Mouse (Mus musculus): ENCODE measurements at regions not wholly inside any gene's neighbourhood (a gene's known extent, or its start where the extent isn't known, plus 50 kb on each side); places are given as distances from the start of the nearest gene placed in this dataset.

DNA sequence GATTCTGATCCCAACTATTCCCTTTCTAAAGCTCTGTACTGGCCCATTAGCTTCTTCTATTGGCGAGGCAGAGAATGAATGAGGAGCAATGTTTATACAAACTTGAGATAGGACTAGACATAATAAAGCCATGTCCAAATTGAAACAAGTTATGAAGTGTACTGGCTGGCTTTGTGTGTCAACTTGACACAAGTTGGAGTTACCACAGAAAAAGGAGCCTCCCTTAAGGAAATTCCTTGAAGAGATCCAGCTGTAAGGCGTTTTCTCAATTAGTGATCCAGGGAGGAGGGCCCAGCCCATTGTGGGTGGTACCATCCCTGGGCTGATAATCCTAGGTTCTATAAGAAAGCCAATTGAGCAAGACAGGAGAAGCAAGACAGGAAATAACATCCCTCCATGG lies 135.9 kb upstream of the Cr2 start:
- no peak for DNase-seq

GRCm38 (mm10) chr1:195285076-195285475 lies 108.6 kb upstream of the Cr2 start:
- no peak for DNase-seq

GRCm38 (mm10) chr1:195241496-195241895 lies 65.0 kb upstream of the Cr2 start:
- peak; percentile 92 to 96 for DNase-seq

DNA sequence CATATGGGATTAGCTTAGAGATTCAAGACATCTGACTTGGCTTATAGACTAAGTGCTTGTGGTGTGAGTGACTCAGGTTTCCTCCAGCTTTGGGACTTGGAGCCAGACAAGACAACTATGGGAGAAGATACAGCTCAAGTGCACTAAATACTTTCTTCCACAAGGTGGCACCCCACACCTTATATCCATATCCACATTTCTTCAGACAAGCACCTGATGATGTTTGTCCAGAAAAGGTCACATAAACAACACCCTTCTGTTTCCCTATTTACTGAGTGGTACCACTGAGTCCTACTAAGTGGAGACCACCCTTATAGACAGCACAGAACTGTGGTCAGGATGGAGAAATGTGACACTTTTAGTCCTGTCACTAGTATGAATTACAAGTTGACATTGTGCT lies 56.1 kb upstream of the Cr2 start:
- peak; percentile 34 to 63 for DNase-seq

DNA sequence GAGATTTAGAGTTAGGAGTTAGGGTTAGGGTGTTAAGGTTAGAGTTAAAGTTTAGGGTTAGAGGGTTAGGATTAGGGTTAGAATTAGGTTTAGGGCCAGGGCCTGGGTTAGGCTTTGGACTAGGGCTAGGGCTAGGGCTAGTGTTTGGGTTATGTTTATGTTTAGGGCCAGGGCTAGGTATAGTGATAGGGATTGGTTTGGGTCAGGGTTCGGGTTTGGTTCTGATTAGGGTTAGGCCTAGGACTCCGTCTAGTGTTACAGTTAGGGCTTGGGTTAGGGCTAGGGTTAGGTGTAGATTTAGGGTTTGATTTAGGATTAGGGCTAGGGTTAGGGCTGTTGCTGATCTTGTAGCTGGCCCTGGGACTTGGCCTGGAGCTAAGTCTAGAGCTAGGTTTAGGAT lies 50.5 kb upstream of the Cr2 start:
- DNase-seq, result no peak

All from kidney, adult 8-10 months (tissue).